Mouse (Mus musculus) common myeloid progenitor, adult 5-6 weeks (primary cell): Measurements from ENCODE around the gene Rnf150. TPM values are rescaled to one million over a fixed set of nuclear protein-coding genes. Genes with fewer than 3 reads are reported as not detected.

ENCODE experiments used
- ATAC-seq: replicated peaks from 2 replicates; pipeline ENCODE4 v1.8.0; 2016; ENCODE audit warnings: low read depth, mild to moderate bottlenecking, moderate TSS enrichment, inconsistent platforms; ENCODE audit not compliant: poor library complexity, severe bottlenecking
- total RNA-seq: library from RNA; stranded (forward); fragments of 200-1000, 187-1606 nt; gene quantifications from 2 replicates; pipeline ENCODE4 v1.2.3, GENCODE M21; 2017

The Rnf150 gene
- total RNA-seq, 1 experiment from 2014 or later: 6.1 TPM

DNA sequence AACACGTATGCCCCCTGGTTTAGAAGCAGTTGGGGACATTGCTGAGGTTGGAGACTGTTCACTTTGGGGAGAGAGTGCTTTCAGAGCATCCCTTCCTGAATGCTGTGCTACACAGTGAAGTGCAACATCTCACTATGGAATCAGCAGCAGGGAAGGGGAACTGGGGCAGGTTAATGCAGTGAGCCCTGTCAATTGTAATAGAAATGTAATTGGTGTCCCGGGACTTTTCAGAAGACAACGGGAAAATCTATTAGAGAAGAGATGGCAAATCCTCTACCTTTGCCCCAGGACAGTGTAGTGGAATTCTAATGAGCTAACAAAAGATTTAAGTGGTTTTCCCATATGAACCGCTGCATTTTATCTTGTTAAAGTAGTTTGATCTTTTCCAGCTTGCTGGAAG, 21.3 kb downstream of the Rnf150 start:
- no peak for ATAC-seq

DNA sequence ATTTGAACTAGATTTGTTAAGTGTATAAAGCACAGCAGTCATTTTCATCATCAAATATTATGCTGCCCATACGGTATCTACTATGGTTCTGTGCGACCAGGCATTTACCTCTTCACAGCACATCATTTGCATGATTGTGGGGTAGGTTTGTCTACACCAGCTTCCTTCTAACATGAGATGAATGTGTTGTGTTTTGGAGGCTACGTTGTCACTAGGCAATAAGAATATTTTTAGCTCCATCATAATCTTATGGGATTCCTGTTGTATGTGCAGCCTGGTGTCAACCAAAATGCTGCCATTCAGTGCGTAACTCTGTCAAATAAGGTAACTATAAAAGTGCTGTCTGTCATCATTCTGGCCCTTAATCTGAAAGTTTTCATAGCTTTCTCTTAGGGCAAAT, 24.1 kb downstream of the Rnf150 start:
- no peak for ATAC-seq

DNA sequence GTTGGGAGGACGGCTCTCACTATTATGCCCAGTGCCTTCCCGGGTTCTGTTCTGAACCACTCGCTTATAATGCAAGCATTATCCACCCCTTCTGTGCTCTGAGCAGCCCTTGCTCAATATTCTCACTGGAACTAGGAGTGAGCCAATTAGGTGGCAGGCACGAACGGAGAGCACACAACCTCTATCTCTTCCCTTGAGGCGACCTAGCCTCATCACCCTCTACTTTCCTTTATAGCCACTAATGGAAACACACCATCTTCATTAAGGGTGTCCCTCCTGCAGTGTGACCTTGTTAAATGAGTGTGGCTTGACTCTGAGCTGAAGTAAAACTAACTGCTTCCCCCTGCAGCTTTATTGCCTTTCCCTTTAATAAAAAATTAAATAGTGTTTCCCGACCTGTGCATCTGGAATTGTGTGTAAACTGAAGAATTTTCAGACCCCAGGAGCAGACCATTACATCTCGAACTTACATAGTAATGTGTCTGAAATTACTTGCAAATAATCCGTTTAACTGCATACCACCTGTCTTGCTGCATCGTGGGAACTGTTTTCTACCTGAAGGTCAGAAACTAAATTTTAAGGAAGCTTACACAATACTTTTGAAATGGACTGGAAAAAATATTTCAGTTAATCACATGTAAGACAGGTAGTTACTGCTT, 26.0 kb downstream of the Rnf150 start:
- ATAC-seq: no peak

DNA sequence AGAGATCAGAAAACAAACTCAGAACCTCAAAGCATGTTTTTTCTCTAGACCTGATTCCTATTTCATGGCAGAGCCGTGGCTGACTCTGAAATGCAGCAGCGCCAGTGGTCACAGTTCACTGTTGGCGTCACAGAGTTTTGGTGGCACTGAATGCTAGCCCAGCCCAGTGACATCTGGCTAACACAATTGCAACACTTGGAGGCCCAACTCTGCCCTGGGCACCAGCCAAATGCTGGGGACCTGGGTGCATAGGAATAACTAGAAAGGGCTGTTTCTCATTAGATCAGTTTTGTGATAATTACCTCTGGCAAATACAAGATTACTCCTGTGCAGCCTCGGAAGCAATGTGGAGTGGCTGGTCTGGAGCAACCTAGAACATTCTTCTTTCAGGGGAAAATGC, 31.9 kb downstream of the Rnf150 start:
- no peak for ATAC-seq

DNA sequence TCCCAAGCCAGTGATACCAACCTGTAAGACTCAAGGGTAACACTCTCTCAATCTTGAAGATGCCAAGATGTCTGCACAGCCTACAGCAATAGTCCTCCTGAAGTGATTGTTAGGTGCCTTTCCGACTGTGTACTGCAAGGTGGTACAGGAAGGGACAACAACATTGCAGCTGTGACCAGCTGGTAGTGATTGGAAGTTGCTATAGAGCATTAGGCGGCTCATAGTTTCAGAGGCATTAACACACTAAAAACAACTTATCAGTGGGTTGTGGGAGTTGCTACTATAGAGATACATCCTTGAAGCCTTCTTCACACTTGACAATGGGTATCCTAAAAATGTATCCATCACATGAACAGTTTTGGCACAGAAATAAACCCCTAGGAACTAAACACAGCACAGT, 33.6 kb downstream of the Rnf150 start:
- no peak for ATAC-seq

DNA sequence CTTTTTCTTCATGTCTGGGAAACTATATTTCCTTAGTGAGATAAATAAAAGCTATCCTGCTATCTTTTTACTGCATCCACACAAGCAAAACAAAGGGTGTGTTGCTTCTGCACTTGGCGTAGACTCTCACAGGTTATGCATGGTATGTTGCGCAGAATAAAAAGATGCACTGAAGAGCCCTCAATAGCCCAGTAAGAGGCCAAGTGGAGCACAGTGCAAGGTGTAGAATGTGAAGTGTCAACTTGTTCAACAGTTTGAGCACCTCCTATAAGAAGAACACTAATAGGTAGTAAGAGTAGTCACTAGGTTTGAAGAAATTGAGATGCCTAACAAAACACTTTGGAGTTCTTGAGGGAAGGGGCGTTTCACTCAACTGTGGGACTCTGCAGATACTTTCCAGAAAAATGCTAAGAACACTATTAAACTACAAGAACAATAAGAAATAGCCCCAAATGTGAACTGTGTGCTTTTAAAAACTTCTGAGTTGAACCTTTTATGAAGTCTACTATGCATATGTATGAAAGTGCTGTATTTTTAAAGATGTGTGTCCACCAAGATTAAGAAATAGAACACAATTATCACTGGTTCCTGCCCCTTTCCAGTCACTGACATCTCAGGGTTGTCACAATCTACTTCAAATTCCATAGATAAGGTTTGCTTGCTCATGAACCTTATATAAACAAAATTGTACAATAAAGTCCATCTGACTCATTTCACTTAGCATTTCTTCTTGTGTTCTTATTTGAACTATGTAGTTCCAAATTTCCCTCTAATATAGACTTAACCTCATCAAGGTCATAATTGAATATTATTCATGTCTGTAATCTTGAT, 34.7 kb downstream of the Rnf150 start:
- ATAC-seq: no peak

- no peak for ATAC-seq
These were observed 35.3 kb downstream of the Rnf150 start for GRCm38 (mm10) chr8:82898459-82898841.

DNA sequence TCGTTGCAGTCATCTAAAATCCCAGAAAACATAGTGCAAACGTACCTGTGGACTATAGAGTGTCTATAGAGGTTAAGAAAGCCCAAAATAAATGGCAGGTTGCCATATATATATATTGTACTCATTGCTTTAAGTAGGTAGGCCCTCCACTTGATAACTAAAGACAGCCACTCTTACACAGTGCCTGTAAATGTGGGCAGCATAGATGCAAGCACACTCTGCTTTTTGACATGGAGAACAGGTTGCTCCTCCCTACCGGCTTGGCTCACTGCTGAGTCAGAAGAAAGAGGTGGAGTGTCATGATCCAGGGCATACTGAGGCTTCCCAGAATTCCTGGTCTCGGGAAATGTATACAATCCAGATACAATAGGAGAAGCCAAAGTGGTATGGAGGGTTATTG, 37.8 kb downstream of the Rnf150 start:
- no peak for ATAC-seq

DNA sequence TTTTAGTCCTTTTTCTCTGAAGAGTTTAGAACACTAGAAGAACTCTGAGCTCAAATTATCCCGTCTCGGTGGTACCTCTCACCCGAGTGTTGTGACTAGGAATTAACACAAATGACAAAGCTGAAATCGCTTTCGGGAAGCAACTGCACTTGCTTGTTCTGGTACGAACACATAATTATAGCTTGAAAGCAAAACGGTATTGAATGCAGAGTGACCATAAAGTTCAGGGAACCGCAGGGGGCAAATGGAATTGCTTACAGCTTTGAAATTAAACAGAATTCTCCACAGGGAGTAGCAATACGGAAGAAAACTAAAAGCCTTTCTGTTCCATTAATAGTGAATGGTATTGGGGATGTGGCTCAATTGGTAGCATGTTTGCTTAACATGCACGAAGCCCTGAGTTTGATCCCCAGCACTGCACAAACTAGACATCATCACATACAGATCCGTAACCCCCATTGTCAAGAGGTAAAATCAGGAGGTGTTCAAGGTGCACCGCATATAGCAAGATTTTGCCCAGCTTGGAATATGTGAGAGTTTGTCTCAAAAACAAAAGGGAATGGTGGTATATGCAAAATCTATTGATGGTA, 38.5 kb downstream of the Rnf150 start:
- no peak for ATAC-seq

GRCm38 (mm10) chr8:82903497-82903896, 40.3 kb downstream of the Rnf150 start:
- ATAC-seq: 0 out of 2 replicates have a peak, but pooled peaks have one; percentile 25

- ATAC-seq: no peak
These were observed 44.1 kb downstream of the Rnf150 start for GRCm38 (mm10) chr8:82907271-82907670.

DNA sequence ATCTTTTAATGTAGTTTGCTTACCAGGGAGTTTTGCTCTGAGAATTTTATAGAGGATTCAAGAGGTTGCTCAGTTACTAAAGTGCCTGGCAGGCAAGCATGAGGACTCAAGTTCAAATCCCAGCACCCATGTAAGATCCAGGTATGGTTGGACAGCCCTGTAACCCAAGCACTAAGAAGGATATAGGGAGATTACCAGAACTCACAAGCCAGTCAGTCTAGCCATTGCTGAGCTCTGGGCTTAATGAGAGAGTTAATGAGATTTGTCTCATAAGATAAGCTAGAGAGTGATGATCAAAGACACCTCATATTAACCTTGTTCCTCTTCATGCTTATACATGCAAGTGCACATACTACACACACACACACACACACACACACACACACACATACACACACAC, 48.3 kb downstream of the Rnf150 start:
- no peak for ATAC-seq

GRCm38 (mm10) chr8:82912282-82912681, 49.1 kb downstream of the Rnf150 start:
- ATAC-seq: no peak

DNA sequence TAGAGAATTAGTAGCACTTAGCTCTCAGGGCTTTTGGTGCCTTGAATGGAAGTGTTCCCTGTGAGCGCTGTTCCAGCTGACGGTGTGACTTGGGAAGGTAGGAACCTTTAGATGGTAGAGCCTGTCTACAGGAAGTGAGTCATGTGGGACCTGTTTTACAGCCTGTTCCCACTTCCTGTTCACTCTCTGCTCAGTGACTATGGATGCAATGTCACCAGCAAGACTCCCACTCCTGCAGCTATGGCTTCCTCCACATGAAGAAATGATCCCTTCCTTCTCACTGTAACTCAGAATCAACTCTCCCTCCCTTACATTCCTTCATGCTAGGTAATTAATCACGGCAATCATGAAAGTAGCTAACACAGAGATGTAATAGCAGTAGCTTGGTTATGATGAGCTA, 51.4 kb downstream of the Rnf150 start:
- ATAC-seq: peak; percentile 23; the same call in 1 of the 2 replicates

- ATAC-seq: peak; percentile 81
These were observed 53.8 kb downstream of the Rnf150 start for GRCm38 (mm10) chr8:82916851-82917539.

DNA sequence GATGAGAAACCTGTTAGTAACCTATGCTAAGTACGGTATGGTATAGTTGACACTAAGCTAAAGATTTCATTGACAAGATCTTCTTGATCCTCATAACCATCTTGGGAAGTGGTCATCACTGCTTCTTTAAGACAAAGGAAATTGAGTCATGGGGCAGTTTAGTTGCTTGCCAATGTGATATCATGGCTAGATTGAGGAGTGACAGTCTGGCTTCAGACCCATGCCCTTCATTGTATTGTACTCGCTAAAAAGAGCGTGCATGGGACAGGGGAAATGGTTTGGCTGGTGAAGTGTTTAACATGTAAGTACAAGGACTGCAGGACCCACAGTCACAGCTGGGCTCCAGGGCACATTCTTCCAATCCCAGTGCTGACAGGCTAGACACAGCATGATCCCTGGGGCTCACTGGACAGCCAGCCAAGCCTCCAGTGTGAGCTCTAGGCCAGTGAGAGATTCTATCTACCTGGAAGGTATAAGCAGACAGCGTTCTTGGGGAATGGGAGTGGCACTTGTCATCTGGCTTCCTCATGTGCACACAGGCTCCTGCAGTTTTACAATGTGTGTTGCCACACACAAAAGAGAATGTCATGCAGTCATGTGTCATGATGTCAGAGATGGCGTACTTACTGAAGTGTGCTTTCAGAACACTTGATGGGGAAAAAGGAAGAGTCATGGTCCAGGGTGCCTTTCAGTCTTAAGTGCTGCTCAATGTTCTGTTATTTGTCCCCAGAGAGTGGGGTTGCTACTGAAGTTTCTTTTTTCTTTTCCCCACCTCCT, 54.6 kb downstream of the Rnf150 start:
- ATAC-seq: peak; percentile 23; the same call in 1 of the 2 replicates

DNA sequence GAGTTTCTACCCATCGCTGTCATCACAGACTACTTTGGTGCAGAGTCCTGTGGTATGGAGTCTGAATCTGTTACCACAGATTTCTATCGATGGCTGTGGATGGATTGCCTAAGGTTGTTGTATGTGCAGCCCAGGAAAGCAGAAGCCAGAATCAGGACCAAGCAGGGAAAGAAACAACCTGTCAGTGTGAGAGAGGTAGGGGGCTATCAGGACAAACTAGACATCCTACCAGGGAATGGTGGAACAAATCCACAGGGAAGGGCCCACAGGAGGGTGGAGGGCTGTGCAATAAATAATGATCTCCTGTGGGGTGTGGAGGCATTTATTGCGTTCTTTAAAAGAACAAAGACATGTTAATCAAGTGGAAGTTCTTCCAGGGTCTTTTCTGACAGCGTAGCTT, 56.5 kb downstream of the Rnf150 start:
- no peak for ATAC-seq

DNA sequence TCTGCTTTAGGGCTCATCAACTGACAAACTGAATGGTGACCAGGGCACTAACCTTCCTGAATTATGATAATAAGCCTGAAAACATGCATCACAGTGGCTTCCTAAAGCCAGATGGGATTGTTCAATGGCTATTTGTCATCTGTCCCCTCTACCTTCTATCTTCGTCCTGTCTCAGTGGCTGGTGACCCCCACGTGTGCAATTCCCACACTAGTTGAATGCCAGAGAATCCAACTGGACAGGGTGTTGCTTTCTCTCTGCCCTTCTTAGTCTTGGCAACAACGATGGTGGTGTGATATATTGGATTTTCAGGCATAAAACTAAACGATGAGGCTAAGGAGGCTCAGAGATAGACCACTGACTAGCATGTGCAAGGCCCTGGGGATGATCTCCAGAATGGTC, 57.0 kb downstream of the Rnf150 start:
- no peak for ATAC-seq

DNA sequence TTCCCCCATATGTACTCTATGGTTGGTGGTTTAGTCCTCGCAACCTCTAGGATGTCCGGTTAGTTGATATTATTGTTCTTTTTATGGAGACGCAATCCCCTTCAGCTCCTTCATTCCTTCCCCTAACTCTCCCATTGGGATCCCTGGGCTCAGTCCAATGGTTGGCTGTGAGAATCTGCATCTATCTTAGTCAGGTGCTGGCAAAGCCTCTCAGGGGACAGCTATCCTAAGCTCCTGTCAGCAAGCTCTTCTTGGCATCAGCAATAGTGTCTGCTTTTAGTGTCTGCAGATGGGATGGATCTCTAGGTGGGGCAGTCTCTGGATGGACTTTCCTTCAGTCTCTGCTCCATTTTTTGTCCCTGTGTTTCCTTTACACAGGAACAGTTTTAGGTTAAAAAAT, 62.1 kb downstream of the Rnf150 start:
- ATAC-seq: no peak

GRCm38 (mm10) chr8:82926518-82926917, 63.4 kb downstream of the Rnf150 start:
- ATAC-seq: no peak
